Mouse (Mus musculus): ENCODE results near the gene Neurl2.

Neurl2 gene

GRCm38 (mm10) chr2:164785481-164786387, 47.5 kb downstream of the Neurl2 start, which contains the start of gene Snx21:
Gene Snx21 (plus strand): TSS chr2:164785823.
- peak; percentile 95 for DNase-seq

- DNase-seq = peak; percentile 40
These were observed 48.3 kb downstream of the Neurl2 start for GRCm38 (mm10) chr2:164784869-164785420.

GRCm38 (mm10) chr2:164783926-164784581, 49.2 kb downstream of the Neurl2 start:
- no peak for DNase-seq

GRCm38 (mm10) chr2:164781876-164782275, 51.4 kb downstream of the Neurl2 start:
- no peak for DNase-seq
